Mouse (Mus musculus) forebrain, embryonic 14.5 days (tissue): Measurements from ENCODE around the gene Pidd1. TPM values are rescaled to one million over a fixed set of nuclear protein-coding genes. Genes with fewer than 3 reads are reported as not detected.

Experiments used
- ATAC-seq: fragments of 200-750 bp; cut with Nextera tagmentation; 2 replicates; pipeline ENCODE4 v1.8.0; 2017; ENCODE audit warnings: mild to moderate bottlenecking, moderate library complexity
- DNase-seq: peaks from one replicate; pipeline ENCODE4 v3.0.0-alpha.2; 2015; ENCODE audit warnings: low spot score
- H3K27ac ChIP-seq: fragments of 300-500 bp; sonication (generic); 2 replicates; pipeline ENCODE4 v1.5.1; 2014; ENCODE audit warnings: low read depth, mild to moderate bottlenecking, control low read depth, low read length, moderate library complexity
- H3K27me3 ChIP-seq: fragments of 300-500 bp; sonication (generic); replicated peaks from 2 replicates; pipeline ENCODE4 v1.6.1; 2014; ENCODE audit warnings: low read length, control low read depth, mixed read lengths; ENCODE audit not compliant: control insufficient read depth, insufficient read depth
- H3K36me3 ChIP-seq: fragments of 300-500 bp; sonication (generic); 2 replicates; pipeline ENCODE4 v1.6.1; 2014; ENCODE audit warnings: low read length, control low read depth; ENCODE audit not compliant: control insufficient read depth, insufficient read depth
- H3K4me1 ChIP-seq: fragments of 300-500 bp; sonication (generic); 2 replicates; pipeline ENCODE4 v1.6.1; 2014; ENCODE audit warnings: antibody characterized with exemption, low read length, control low read depth; ENCODE audit not compliant: control insufficient read depth, insufficient read depth
- H3K4me2 ChIP-seq: fragments of 300-500 bp; sonication (generic); 2 replicates; pipeline ENCODE4 v1.6.1; 2014; ENCODE audit warnings: mild to moderate bottlenecking, control low read depth, low read length
- H3K4me3 ChIP-seq: fragments of 300-500 bp; sonication (generic); 2 replicates; pipeline ENCODE4 v1.5.1; 2014; ENCODE audit warnings: low read depth, low read length, control low read depth
- H3K9ac ChIP-seq: fragments of 300-500 bp; sonication (generic); 2 replicates; pipeline ENCODE4 v1.6.1; 2014; ENCODE audit warnings: mild to moderate bottlenecking, low read length, control low read depth, moderate library complexity
- H3K9me3 ChIP-seq: fragments of 300-500 bp; sonication (generic); replicated peaks from 2 replicates; pipeline ENCODE4 v1.6.1; 2016; ENCODE audit warnings: low read length, control low read depth, mixed read lengths; ENCODE audit not compliant: control insufficient read depth
- WGBS: fragments of 180-500 bp; shearing (Covaris S2); extraction: QIAGEN DNeasy Blood & Tissue Kit; methylation state at CpG from one replicate; pipeline ENCODE4 v1.1.7; 2014; 5-methylcytosine and 5-hydroxymethylcytosine counted together
- polyA plus RNA-seq: library from polyadenylated mRNA; unstranded; fragments of >200 nt; fragmentation: Nextera tagmentation; extraction: Ambion mirVana; gene quantifications from 2 replicates; pipeline ENCODE4 v1.2.1, GENCODE M21; 2014

The Pidd1 gene
- polyA plus RNA-seq, 1 experiment from 2014 or later: 5.6 TPM

- no peak for DNase-seq
- Histone ChIP-seq H3K27me3 (no peaks in the 10 kb centered on the region), H3K4me1 (peaks cover 5% of the 10 kb centered on the region), H3K4me3 (no peak overlapping the region), H3K36me3 (peaks cover 34% of the 10 kb centered on the region), H3K9me3 (no peaks in the 10 kb centered on the region), H3K27ac (no peak overlapping the region), H3K9ac (no peak overlapping the region), H3K4me2 (no peak overlapping the region)
- ATAC-seq: no peak
- WGBS: 87% methylated on average over 12 of the region's 12 CpGs
Observed at GRCm38 (mm10) chr7:141426948-141427730, 16.7 kb downstream of the Pidd1 start.

- Histone ChIP-seq H3K4me1 (peaks cover 4% of the 10 kb centered on the region), H3K4me2 (no peak overlapping the region), H3K27ac (no peak overlapping the region), H3K4me3 (no peak overlapping the region), H3K36me3 (peaks cover 13% of the 10 kb centered on the region; the same call in 1 of the 2 replicates), H3K27me3 (no peaks in the 10 kb centered on the region), H3K9ac (no peak overlapping the region), H3K9me3 (no peaks in the 10 kb centered on the region)
- 77% methylated on average over 4 of the region's 4 CpGs for WGBS
- DNase-seq: no peak
- ATAC-seq: no peak
Observed at GRCm38 (mm10) chr7:141423811-141424210, 20.0 kb downstream of the Pidd1 start.

- ATAC-seq (no peak), DNase-seq (no peak)
- Histone ChIP-seq H3K4me1 (no peaks in the 10 kb centered on the region), H3K36me3 (no peaks in the 10 kb centered on the region), H3K4me2 (no peak overlapping the region), H3K4me3 (no peak overlapping the region), H3K27me3 (no peaks in the 10 kb centered on the region), H3K27ac (no peak overlapping the region), H3K9ac (no peak overlapping the region), H3K9me3 (no peaks in the 10 kb centered on the region)
- WGBS: 87% methylated on average over 9 of the region's 9 CpGs
Observed at GRCm38 (mm10) chr7:141420030-141420702, 23.7 kb downstream of the Pidd1 start.

GRCm38 (mm10) chr7:141418970-141419369 is 24.9 kb downstream of the Pidd1 start:
- WGBS: 65% methylated on average over 7 of the region's 7 CpGs
- Histone ChIP-seq H3K27ac (no peak overlapping the region), H3K9me3 (no peaks in the 10 kb centered on the region), H3K27me3 (no peaks in the 10 kb centered on the region), H3K36me3 (no peaks in the 10 kb centered on the region), H3K4me3 (no peak overlapping the region), H3K4me2 (no peak overlapping the region), H3K9ac (0 out of 2 replicates have a peak overlapping the region, but pooled peaks have one; percentile 29), H3K4me1 (0 out of 2 replicates have a peak, but pooled peaks cover 3% of the 10 kb centered on the region)
- ATAC-seq: no peak
- DNase-seq: peak; percentile 60

- Histone ChIP-seq H3K9ac (no peak overlapping the region), H3K9me3 (no peaks in the 10 kb centered on the region), H3K36me3 (no peaks in the 10 kb centered on the region), H3K4me2 (no peak overlapping the region), H3K27ac (no peak overlapping the region), H3K4me1 (peaks cover 5% of the 10 kb centered on the region; the same call in 1 of the 2 replicates), H3K4me3 (no peak overlapping the region), H3K27me3 (no peaks in the 10 kb centered on the region)
- no peak for DNase-seq
- 75% methylated on average over 8 of the region's 8 CpGs for WGBS
- no peak for ATAC-seq
Observed at GRCm38 (mm10) chr7:141417731-141418681, 25.8 kb downstream of the Pidd1 start.

GRCm38 (mm10) chr7:141416144-141416841 is 27.5 kb downstream of the Pidd1 start:
- DNase-seq (no peak), ATAC-seq (no peak)
- 76% methylated on average over 6 of the region's 6 CpGs for WGBS
- H3K36me3 ChIP-seq: no peaks in the 10 kb centered on the region
- peaks cover 7% of the 10 kb centered on the region; the same call in 1 of the 2 replicates for H3K4me1 ChIP-seq
- no peak overlapping the region for H3K4me2 ChIP-seq
- H3K9me3 ChIP-seq: no peaks in the 10 kb centered on the region
- no peak overlapping the region for H3K27ac ChIP-seq
- no peaks in the 10 kb centered on the region for H3K27me3 ChIP-seq
- H3K4me3 ChIP-seq: no peak overlapping the region
- H3K9ac ChIP-seq: no peak overlapping the region

- 2% methylated on average over 52 of the region's 56 CpGs for WGBS
- H3K4me3 ChIP-seq: peak within 1 kb of the TSS; percentile 72
- peak; percentile 99 for DNase-seq
- peak; percentile 90 for ATAC-seq
- H3K36me3 ChIP-seq: peaks cover 12% of the 10 kb centered on the region
- no peaks in the 10 kb centered on the region for H3K9me3 ChIP-seq
- H3K27me3 ChIP-seq: no peaks in the 10 kb centered on the region
- H3K9ac ChIP-seq: peak within 1 kb of the TSS; percentile 87
- peaks cover 7% of the 10 kb centered on the region; the same call in 1 of the 2 replicates for H3K4me1 ChIP-seq
- H3K27ac ChIP-seq: peak within 1 kb of the TSS; percentile 49; the same call in 1 of the 2 replicates
- peak within 1 kb of the TSS; percentile 72 for H3K4me2 ChIP-seq
Observed at GRCm38 (mm10) chr7:141413809-141414584, 29.8 kb downstream of the Pidd1 start, which contains the start of gene Gatd1. TSS of gene Gatd1 (minus strand) at chr7:141414136.
